Mouse (Mus musculus): ENCODE measurements around the gene Gon7.

Gene Gon7

GRCm38 (mm10) chr12:102705906-102706640 is 51.5 kb downstream of the Gon7 start:
- no peak for DNase-seq (ENCODE audit: low spot score in 2 of 2)

DNA sequence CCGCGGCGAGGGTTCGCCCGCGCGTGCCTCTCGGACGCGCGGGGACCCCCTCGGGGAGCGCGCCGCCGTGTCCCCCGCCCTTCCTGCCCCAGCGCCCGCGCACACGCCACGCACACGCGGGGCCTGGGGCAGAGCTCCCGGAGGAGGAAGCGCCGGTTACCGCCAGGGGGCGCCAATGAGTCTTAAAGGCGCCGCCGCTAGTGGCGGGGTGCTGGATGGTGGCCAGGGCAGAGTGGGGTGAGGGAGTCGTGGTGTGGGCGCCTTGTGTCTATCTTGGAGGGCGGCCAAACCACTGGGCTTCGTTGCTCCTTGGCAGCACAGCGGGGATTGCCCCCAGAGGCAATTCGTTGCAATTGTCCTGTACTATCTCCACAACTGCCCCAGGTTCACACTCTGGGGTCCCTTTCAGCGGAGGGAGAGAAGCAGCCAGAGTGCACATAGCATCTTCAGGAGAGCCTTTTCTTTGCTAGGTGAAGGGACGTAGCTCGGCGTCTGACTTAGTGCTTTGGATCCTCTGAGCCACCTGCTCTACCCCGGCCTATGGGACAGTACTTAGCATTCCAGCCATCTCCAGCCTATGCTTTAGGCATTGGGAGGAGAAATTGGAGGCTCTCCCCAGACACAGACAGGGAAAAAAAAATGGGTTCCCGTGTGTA is 52.3 kb downstream of the Gon7 start:
- peak; percentile 72 to 82 for DNase-seq (ENCODE audit: low spot score in 2 of 2)

- DNase-seq (ENCODE audit: low spot score in 2 of 2), result no peak
Measured at GRCm38 (mm10) chr12:102704457-102705198, 53.0 kb downstream of the Gon7 start, which contains the start of gene Itpk1. TSS of gene Itpk1 (minus strand) at chr12:102704930.

GRCm38 (mm10) chr12:102703921-102704408 is 53.6 kb downstream of the Gon7 start:
- DNase-seq (ENCODE audit: low spot score in 2 of 2), result no peak

DNA sequence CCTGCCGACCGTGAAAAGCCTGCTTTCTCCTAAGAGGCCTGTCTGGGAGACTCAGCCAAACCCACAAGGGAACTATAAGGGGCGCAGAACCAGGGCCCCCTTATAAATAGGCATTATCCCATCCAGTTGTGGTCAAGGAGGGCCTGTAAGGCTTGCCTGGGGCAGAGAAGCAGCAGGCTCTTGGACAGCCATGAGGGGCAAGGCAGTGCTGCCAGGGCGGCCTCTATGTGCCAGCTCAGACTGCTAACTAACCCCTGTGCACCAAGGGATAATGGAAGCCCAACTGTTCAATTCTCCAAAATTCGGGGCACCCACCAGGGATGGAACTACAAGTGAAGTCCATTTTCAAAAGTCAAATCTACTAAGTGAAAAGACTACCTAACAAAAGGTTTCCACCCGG is 54.2 kb downstream of the Gon7 start:
- no peak for DNase-seq (ENCODE audit: low spot score in 2 of 2)

All from heart, adult 9 months (tissue).